In the genomic region with DNA sequence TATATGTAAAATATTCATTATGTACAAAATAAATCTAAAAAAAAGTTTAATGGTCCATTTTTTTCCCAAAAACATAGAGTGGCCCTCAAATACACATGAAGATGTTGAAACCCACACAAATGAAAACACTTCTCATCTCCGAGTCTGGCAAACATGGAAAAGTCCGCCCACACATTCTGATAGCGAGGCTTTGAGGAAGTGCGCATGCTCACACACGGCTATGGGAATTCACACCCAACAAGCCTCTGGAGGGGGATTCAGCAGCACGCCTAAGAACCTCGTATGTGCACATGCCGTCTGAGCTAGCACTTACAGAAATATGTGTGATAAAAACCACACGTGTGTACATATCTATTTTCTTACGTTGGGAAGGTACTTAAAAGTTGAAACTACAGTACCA, we compare ENCODE assay signal across 23 mouse cellular contexts. TPM values are rescaled to one million over a fixed set of nuclear protein-coding genes. Genes with fewer than 3 reads are reported as not detected.
DNase-seq lines count a peak whose midpoint lies in the region; ATAC-seq lines count a peak whose summit lies in the region.
"Had no signal": no experiment of that assay in that cellular context is flagged by ENCODE, and none has a peak within 500 bp of the region (broad histone marks: within the 10 kb centered on the region; RNA-seq: fewer than 3 reads in every experiment).

No protein-coding gene starts in this region.

- H3K36me3 ChIP-seq in erythroblast, embryonic 14.5 days (ENCODE audit: control insufficient read depth): no peaks in the 10 kb centered on the region
- H3K36me3 ChIP-seq: embryonic facial prominence, embryonic 15.5 days; limb, embryonic 15.5 days; midbrain, embryonic 15.5 days; neural tube, embryonic 13.5 days had no signal

- DNase-seq in left cerebral cortex, postnatal 25 days (ENCODE audit: low spot score in 2 of 2): peak; percentile 26 to 51
- DNase-seq in left cerebral cortex, postnatal 4 days: no peak
- DNase-seq in adipocyte (ENCODE audit: low spot score): peak; percentile 53
- peak; percentile 78 for DNase-seq in mesoderm, embryonic 11.5 days (ENCODE audit: low read depth, low spot score)
- no peak for DNase-seq in cerebellum, adult 11 months
- no peak for DNase-seq in thymus, adult 18-20 months
- DNase-seq: adrenal gland, postnatal 36 days; cerebellum, adult 18-20 months; gastrocnemius, postnatal 14 days; kidney, adult 9 months; lung, embryonic 14.5 days; thymus, adult 2 months had no signal

- no peaks in the 10 kb centered on the region for H3K27me3 ChIP-seq in erythroblast, embryonic 14.5 days (ENCODE audit: control insufficient read depth)
- H3K27me3 ChIP-seq: embryonic facial prominence, embryonic 15.5 days; limb, embryonic 15.5 days; midbrain, embryonic 15.5 days; neural tube, embryonic 13.5 days had no signal

- peak overlapping the region; percentile 28 for H3K4me3 ChIP-seq in erythroblast, embryonic 14.5 days (replicated peaks)
- H3K4me3 ChIP-seq: embryonic facial prominence, embryonic 15.5 days; left cerebral cortex, adult 2 months; limb, embryonic 15.5 days; midbrain, embryonic 15.5 days; neural tube, embryonic 13.5 days had no signal

- intact Hi-C loops in left cerebral cortex, postnatal 25 days (cut with DNase I): no loop called here
- intact Hi-C loops in left cerebral cortex, postnatal 4 days (cut with DNase I): no loop called here

- H3K4me1 ChIP-seq in erythroblast, embryonic 14.5 days (ENCODE audit: control insufficient read depth): peaks cover 2% of the 10 kb centered on the region
- H3K4me1 ChIP-seq: embryonic facial prominence, embryonic 15.5 days; limb, embryonic 15.5 days; midbrain, embryonic 15.5 days; neural tube, embryonic 13.5 days had no signal

- H3K9me3 ChIP-seq in erythroblast, embryonic 14.5 days (ENCODE audit: control insufficient read depth, low read length): no peaks in the 10 kb centered on the region
- H3K9me3 ChIP-seq: embryonic facial prominence, embryonic 15.5 days; limb, embryonic 15.5 days; midbrain, embryonic 15.5 days had no signal

- no peak for ATAC-seq in erythroblast, adult 5-6 weeks (replicated peaks; ENCODE audit: low FRiP score, poor library complexity, severe bottlenecking)
- ATAC-seq: forebrain, embryonic 14.5 days; hindbrain, postnatal 0 days; midbrain, embryonic 15.5 days had no signal

RNA-seq across cellular contexts. Expression of gene Flt3, which starts 18.9 kb away (rescaled TPM):
- 0.01 and 0.02 TPM in 2 replicates for polyA plus RNA-seq in erythroblast, embryonic 14.5 days (2012)
- total RNA-seq in erythroblast, adult 5-6 weeks (2015; ENCODE audit: low replicate concordance): 0.84 and 1.9 TPM in 2 replicates
- total RNA-seq in erythroblast, adult 5-6 weeks (2017; ENCODE audit: low replicate concordance): 2.8 and 4.7 TPM in 2 replicates
- total RNA-seq in left cerebral cortex, postnatal 25 days (2021): 1 to 10 TPM; 4.7 to 5.3 TPM
- under 1 TPM; 0.42 to 0.64 TPM for total RNA-seq in left cerebral cortex, postnatal 4 days (2021)
- total RNA-seq: gastrocnemius, postnatal 14 days had no signal
- polyA plus RNA-seq: heart, embryonic 14.5 days had no signal

RNA-seq across cellular contexts. Expression of gene Pan3, which starts 48.6 kb away (rescaled TPM):
- polyA plus RNA-seq in erythroblast, embryonic 14.5 days (2012): 0.34 and 1.3 TPM in 2 replicates
- 263 and 430 TPM in 2 replicates for total RNA-seq in erythroblast, adult 5-6 weeks (2015; ENCODE audit: low replicate concordance)
- 228 and 241 TPM in 2 replicates for total RNA-seq in erythroblast, adult 5-6 weeks (2017; ENCODE audit: low replicate concordance)
- total RNA-seq in left cerebral cortex, postnatal 25 days (2021): 10 to 100 TPM; 78.8 to 84.1 TPM
- 100 to 1,000 TPM in 1 of 2 experiments, 10 to 100 TPM in 1; 90.3 to 107 TPM for total RNA-seq in left cerebral cortex, postnatal 4 days (2021)

RNA-seq across cellular contexts. Expression of gene Urad, which starts 59.2 kb away (rescaled TPM):
- polyA plus RNA-seq in erythroblast, embryonic 14.5 days (2012): not detected in 2 replicates
- total RNA-seq in erythroblast, adult 5-6 weeks (2015; ENCODE audit: low replicate concordance): not detected in 2 replicates
- not detected in 2 replicates for total RNA-seq in erythroblast, adult 5-6 weeks (2017; ENCODE audit: low replicate concordance)
- total RNA-seq in left cerebral cortex, postnatal 25 days (2021): not detected
- not detected for total RNA-seq in left cerebral cortex, postnatal 4 days (2021)
- total RNA-seq: common myeloid progenitor, adult 5-6 weeks; gastrocnemius, postnatal 14 days; hindbrain, postnatal 0 days; left cerebral cortex, adult 2 months had no signal
- polyA plus RNA-seq: embryonic facial prominence, embryonic 15.5 days; forebrain, embryonic 14.5 days; heart, embryonic 14.5 days; hindbrain, postnatal 0 days; limb, embryonic 15.5 days; lung, embryonic 14.5 days; midbrain, embryonic 15.5 days; neural tube, embryonic 13.5 days had no signal

Comparison
In these comparisons a context has a peak if more than half of its experiments do, and no peak if none do; other contexts are left out.
1. DNase-seq: peak in left cerebral cortex, postnatal 25 days (2 of 2), adipocyte (single experiment) and mesoderm, embryonic 11.5 days (single experiment); none in left cerebral cortex, postnatal 4 days (single experiment), cerebellum, adult 11 months (single experiment) and thymus, adult 18-20 months (0 of 2).